Mouse (Mus musculus) neural tube, embryonic 15.5 days (tissue): ENCODE measurements around the gene Ift88. TPM values are rescaled to one million over a fixed set of nuclear protein-coding genes. Genes with fewer than 3 reads are reported as not detected.

Experiments
- ATAC-seq: fragments of 200-750 bp; cut with Nextera tagmentation; 2 replicates; pipeline ENCODE4 v1.8.0; 2017; ENCODE audit warnings: mild to moderate bottlenecking, moderate TSS enrichment, moderate library complexity; ENCODE audit not compliant: low FRiP score
- H3K27ac ChIP-seq: fragments of 300-500 bp; sonication (generic); replicated peaks from 2 replicates; pipeline ENCODE4 v1.5.1; 2015; ENCODE audit warnings: mild to moderate bottlenecking, inconsistent platforms
- H3K27me3 ChIP-seq: fragments of 300-500 bp; sonication (generic); replicated peaks from 2 replicates; pipeline ENCODE4 v1.6.1; 2015; ENCODE audit warnings: inconsistent platforms
- H3K36me3 ChIP-seq: fragments of 300-500 bp; sonication (generic); 2 replicates; pipeline ENCODE4 v1.6.1; 2015; ENCODE audit warnings: inconsistent platforms
- H3K4me1 ChIP-seq: fragments of 300-500 bp; sonication (generic); 2 replicates; pipeline ENCODE4 v1.6.1; 2015; ENCODE audit warnings: inconsistent platforms
- H3K4me2 ChIP-seq: fragments of 300-500 bp; sonication (generic); 2 replicates; pipeline ENCODE4 v1.6.1; 2015; ENCODE audit warnings: inconsistent platforms, mild to moderate bottlenecking, moderate library complexity
- H3K4me3 ChIP-seq: fragments of 300-500 bp; sonication (generic); replicated peaks from 2 replicates; pipeline ENCODE4 v1.5.1; 2015; ENCODE audit warnings: mild to moderate bottlenecking, inconsistent platforms
- H3K9ac ChIP-seq: fragments of 300-500 bp; sonication (generic); replicated peaks from 2 replicates; pipeline ENCODE4 v1.6.1; 2015; ENCODE audit warnings: mild to moderate bottlenecking, inconsistent platforms
- H3K9me3 ChIP-seq: fragments of 300-500 bp; sonication (generic); replicated peaks from 2 replicates; pipeline ENCODE4 v1.6.1; 2016; ENCODE audit warnings: inconsistent platforms
- WGBS: fragments of 180-500 bp; shearing (Covaris S2); methylation state at CpG from one replicate; pipeline ENCODE4 v1.1.7; 2015; ENCODE audit warnings: mixed read lengths; 5-methylcytosine and 5-hydroxymethylcytosine counted together
- polyA plus RNA-seq: library from polyadenylated mRNA; unstranded; fragments of >200 nt; fragmentation: Nextera tagmentation; extraction: Ambion mirVana; gene quantifications from 2 replicates; pipeline ENCODE4 v1.2.1, GENCODE M21; 2015

The Ift88 gene
- polyA plus RNA-seq, 1 experiment from 2014 or later, result 18.3 TPM

- no peak for ATAC-seq
- 83% methylated on average over 5 of the region's 5 CpGs for WGBS
- Histone ChIP-seq H3K36me3 (peaks cover 29% of the 10 kb centered on the region), H3K27me3 (no peaks in the 10 kb centered on the region), H3K4me1 (no peaks in the 10 kb centered on the region), H3K9me3 (no peaks in the 10 kb centered on the region), H3K27ac (no peak overlapping the region), H3K4me2 (no peak overlapping the region), H3K4me3 (no peak overlapping the region), H3K9ac (no peak overlapping the region)
Measured at GRCm38 (mm10) chr14:57547062-57547461, 123.2 kb downstream of the Ift88 start.

GRCm38 (mm10) chr14:57552945-57553344 is 129.1 kb downstream of the Ift88 start:
- no peak for ATAC-seq
- H3K36me3 ChIP-seq, result peaks cover 14% of the 10 kb centered on the region
- no peak overlapping the region for H3K27ac ChIP-seq
- H3K4me1 ChIP-seq, result no peaks in the 10 kb centered on the region
- H3K9me3 ChIP-seq, result no peaks in the 10 kb centered on the region
- H3K9ac ChIP-seq, result no peak overlapping the region
- no peak overlapping the region for H3K4me3 ChIP-seq
- no peaks in the 10 kb centered on the region for H3K27me3 ChIP-seq
- no peak overlapping the region for H3K4me2 ChIP-seq

GRCm38 (mm10) chr14:57554434-57554833 is 130.6 kb downstream of the Ift88 start:
- H3K27me3 ChIP-seq, result no peaks in the 10 kb centered on the region
- no peak overlapping the region for H3K4me3 ChIP-seq
- H3K4me1 ChIP-seq, result no peaks in the 10 kb centered on the region
- H3K27ac ChIP-seq, result no peak overlapping the region
- peaks cover 11% of the 10 kb centered on the region for H3K36me3 ChIP-seq
- no peak for ATAC-seq
- no peaks in the 10 kb centered on the region for H3K9me3 ChIP-seq
- 93% methylated on average over 5 of the region's 5 CpGs for WGBS
- no peak overlapping the region for H3K4me2 ChIP-seq
- H3K9ac ChIP-seq, result no peak overlapping the region

- H3K27ac ChIP-seq, result no peak overlapping the region
- no peak for ATAC-seq
- no peak overlapping the region for H3K9ac ChIP-seq
- no peaks in the 10 kb centered on the region for H3K27me3 ChIP-seq
- 91% methylated on average over 7 of the region's 7 CpGs for WGBS
- peaks cover 4% of the 10 kb centered on the region; the same call in 1 of the 2 replicates for H3K36me3 ChIP-seq
- H3K4me2 ChIP-seq, result no peak overlapping the region
- H3K9me3 ChIP-seq, result no peaks in the 10 kb centered on the region
- no peaks in the 10 kb centered on the region for H3K4me1 ChIP-seq
- H3K4me3 ChIP-seq, result no peak overlapping the region
Measured at GRCm38 (mm10) chr14:57555471-57556070, 131.7 kb downstream of the Ift88 start.

GRCm38 (mm10) chr14:57556922-57557321 is 133.1 kb downstream of the Ift88 start:
- Histone ChIP-seq H3K27ac (no peak overlapping the region), H3K9me3 (no peaks in the 10 kb centered on the region), H3K4me1 (no peaks in the 10 kb centered on the region), H3K27me3 (no peaks in the 10 kb centered on the region), H3K9ac (no peak overlapping the region), H3K36me3 (peaks cover 6% of the 10 kb centered on the region; the same call in 1 of the 2 replicates), H3K4me3 (no peak overlapping the region), H3K4me2 (no peak overlapping the region)
- 98% methylated on average over 1 of the region's 1 CpGs for WGBS
- no peak for ATAC-seq

- H3K36me3 ChIP-seq, result 0 out of 2 replicates have a peak, but pooled peaks cover 7% of the 10 kb centered on the region
- no peak for ATAC-seq
Measured at GRCm38 (mm10) chr14:57565626-57566025, 141.8 kb downstream of the Ift88 start.

More at GRCm38 (mm10) chr14:57565626-57566025, 141.8 kb downstream of the Ift88 start:
- H3K4me3 ChIP-seq, result no peak overlapping the region
- no peaks in the 10 kb centered on the region for H3K27me3 ChIP-seq
- H3K9ac ChIP-seq, result no peak overlapping the region
- H3K4me2 ChIP-seq, result no peak overlapping the region
- H3K9me3 ChIP-seq, result no peaks in the 10 kb centered on the region
- H3K27ac ChIP-seq, result no peak overlapping the region
- 93% methylated on average over 6 of the region's 6 CpGs for WGBS
- H3K4me1 ChIP-seq, result peaks cover 2% of the 10 kb centered on the region

Other genes starting within 250 kb of the Ift88 start
- 12.2 and 24.5 TPM in 2 replicates for gene Cryl1, start 25.5 kb upstream of the Ift88 start, polyA plus RNA-seq
- gene Il17d, start 100.7 kb downstream of the Ift88 start, polyA plus RNA-seq, result 6.0 and 7.3 TPM in 2 replicates
- gene Eef1akmt1, start 147.6 kb downstream of the Ift88 start, polyA plus RNA-seq, result 99.3 and 104 TPM in 2 replicates
- gene Xpo4, start 241.4 kb downstream of the Ift88 start, polyA plus RNA-seq, result 11.0 and 13.3 TPM in 2 replicates